Mouse (Mus musculus) intestine, postnatal 0 days (tissue): Measurements from ENCODE around the gene 4931414P19Rik. TPM values are rescaled to one million over a fixed set of nuclear protein-coding genes. Genes with fewer than 3 reads are reported as not detected.

Experiments used
- ATAC-seq: fragments of 200-750 bp; cut with Nextera tagmentation; 2 replicates; pipeline ENCODE4 v1.8.0; 2017; ENCODE audit warnings: mild to moderate bottlenecking, moderate TSS enrichment, moderate library complexity
- H3K27ac ChIP-seq: fragments of 300-500 bp; sonication (generic); 2 replicates; pipeline ENCODE4 v1.5.1; 2014; ENCODE audit warnings: mild to moderate bottlenecking, low read depth, low read length, moderate library complexity
- H3K27me3 ChIP-seq: fragments of 300-500 bp; sonication (generic); replicated peaks from 2 replicates; pipeline ENCODE4 v1.6.1; 2014; ENCODE audit warnings: low read length, mixed read lengths; ENCODE audit not compliant: control insufficient read depth, insufficient read depth
- H3K36me3 ChIP-seq: fragments of 300-500 bp; sonication (generic); 2 replicates; pipeline ENCODE4 v1.6.1; 2014; ENCODE audit warnings: mild to moderate bottlenecking, moderate library complexity; ENCODE audit not compliant: control insufficient read depth, insufficient read depth
- H3K4me1 ChIP-seq: fragments of 300-500 bp; sonication (generic); replicated peaks from 2 replicates; pipeline ENCODE4 v1.6.1; 2014; ENCODE audit warnings: antibody characterized with exemption, low read length, mixed read lengths; ENCODE audit not compliant: control insufficient read depth, insufficient read depth
- H3K4me2 ChIP-seq: fragments of 300-500 bp; sonication (generic); replicated peaks from 2 replicates; pipeline ENCODE4 v1.6.1; 2014; ENCODE audit warnings: low read depth, mild to moderate bottlenecking, moderate library complexity
- H3K4me3 ChIP-seq: fragments of 300-500 bp; sonication (generic); 2 replicates; pipeline ENCODE4 v1.5.1; 2014; ENCODE audit warnings: low read depth, low read length
- H3K9ac ChIP-seq: fragments of 300-500 bp; sonication (generic); 2 replicates; pipeline ENCODE4 v1.6.1; 2014; ENCODE audit warnings: mild to moderate bottlenecking, low read depth, low read length
- H3K9me3 ChIP-seq: fragments of 300-500 bp; sonication (generic); 2 replicates; pipeline ENCODE4 v1.6.1; 2016; ENCODE audit warnings: mixed run types; ENCODE audit not compliant: control insufficient read depth
- CTCF ChIP-seq: sonication (generic); IDR thresholded peaks from 2 replicates; pipeline ENCODE4 v1.5.1; 2016; ENCODE audit warnings: low read depth, mild to moderate bottlenecking, control low read depth, antibody characterized with exemption, moderate library complexity
- WGBS: fragments of 180-500 bp; shearing (Covaris S2); extraction: QIAGEN DNeasy Blood & Tissue Kit; methylation state at CpG from one replicate; pipeline ENCODE4 v1.1.7; 2014; 5-methylcytosine and 5-hydroxymethylcytosine counted together
- polyA plus RNA-seq: library from polyadenylated mRNA; unstranded; fragments of >200 nt; fragmentation: Nextera tagmentation; extraction: Ambion mirVana; gene quantifications from 2 replicates; pipeline ENCODE4 v1.2.1, GENCODE M21; 2015

4931414P19Rik gene
- polyA plus RNA-seq, 1 experiment from 2014 or later = 2.9 TPM

GRCm38 (mm10) chr14:54630583-54631239, 24.9 kb upstream of the 4931414P19Rik start:
- ATAC-seq = no peak
- Histone ChIP-seq H3K27ac (no peak overlapping the region), H3K9ac (no peak overlapping the region), H3K4me2 (no peak overlapping the region), H3K36me3 (peaks cover 18% of the 10 kb centered on the region; the same call in 1 of the 2 replicates), H3K4me1 (no peaks in the 10 kb centered on the region), H3K4me3 (no peak overlapping the region), H3K9me3 (no peaks in the 10 kb centered on the region), H3K27me3 (no peaks in the 10 kb centered on the region)
- WGBS = 82% methylated on average over 11 of the region's 11 CpGs
- no peak for TF ChIP-seq CTCF

- 87% methylated on average over 2 of the region's 2 CpGs for WGBS
Measured at GRCm38 (mm10) chr14:54629797-54630196, 24.0 kb upstream of the 4931414P19Rik start.

GRCm38 (mm10) chr14:54628103-54628502, 22.3 kb upstream of the 4931414P19Rik start:
- no peak overlapping the region for H3K9ac ChIP-seq
- 81% methylated on average over 5 of the region's 5 CpGs for WGBS
- no peak for TF ChIP-seq CTCF
- H3K27me3 ChIP-seq = no peaks in the 10 kb centered on the region
- no peak overlapping the region for H3K4me3 ChIP-seq
- H3K27ac ChIP-seq = no peak overlapping the region
- H3K36me3 ChIP-seq = peaks cover 10% of the 10 kb centered on the region; the same call in 1 of the 2 replicates
- no peak for ATAC-seq
- no peaks in the 10 kb centered on the region for H3K4me1 ChIP-seq
- H3K9me3 ChIP-seq = no peaks in the 10 kb centered on the region
- no peak overlapping the region for H3K4me2 ChIP-seq

More at GRCm38 (mm10) chr14:54629797-54630196, 24.0 kb upstream of the 4931414P19Rik start:
- H3K4me3 ChIP-seq = no peak overlapping the region
- no peak for ATAC-seq
- no peaks in the 10 kb centered on the region for H3K4me1 ChIP-seq
- H3K36me3 ChIP-seq = peaks cover 16% of the 10 kb centered on the region; the same call in 1 of the 2 replicates
- no peak overlapping the region for H3K9ac ChIP-seq
- no peak for TF ChIP-seq CTCF
- no peaks in the 10 kb centered on the region for H3K9me3 ChIP-seq
- H3K4me2 ChIP-seq = no peak overlapping the region
- no peak overlapping the region for H3K27ac ChIP-seq
- no peaks in the 10 kb centered on the region for H3K27me3 ChIP-seq

GRCm38 (mm10) chr14:54624976-54625375, 19.2 kb upstream of the 4931414P19Rik start:
- Histone ChIP-seq H3K27me3 (no peaks in the 10 kb centered on the region), H3K9me3 (no peaks in the 10 kb centered on the region), H3K27ac (no peak overlapping the region), H3K9ac (no peak overlapping the region), H3K36me3 (no peaks in the 10 kb centered on the region), H3K4me1 (no peaks in the 10 kb centered on the region), H3K4me2 (no peak overlapping the region), H3K4me3 (no peak overlapping the region)
- ATAC-seq = no peak
- 72% methylated on average over 10 of the region's 10 CpGs for WGBS
- no peak for TF ChIP-seq CTCF

GRCm38 (mm10) chr14:54623334-54623733, 17.5 kb upstream of the 4931414P19Rik start:
- H3K27ac ChIP-seq = no peak overlapping the region
- no peaks in the 10 kb centered on the region for H3K9me3 ChIP-seq
- ATAC-seq = no peak
- no peak overlapping the region for H3K4me3 ChIP-seq
- no peak for TF ChIP-seq CTCF
- no peaks in the 10 kb centered on the region for H3K4me1 ChIP-seq
- H3K36me3 ChIP-seq = no peaks in the 10 kb centered on the region
- H3K27me3 ChIP-seq = no peaks in the 10 kb centered on the region
- H3K9ac ChIP-seq = no peak overlapping the region
- no peak overlapping the region for H3K4me2 ChIP-seq
- 76% methylated on average over 6 of the region's 6 CpGs for WGBS

- no peaks in the 10 kb centered on the region for H3K27me3 ChIP-seq
- H3K4me3 ChIP-seq = no peak within 1 kb of the TSS
- H3K36me3 ChIP-seq = 0 out of 2 replicates have a peak, but pooled peaks cover 4% of the 10 kb centered on the region
- H3K4me2 ChIP-seq = no peak within 1 kb of the TSS
- 84% methylated on average over 1 of the region's 1 CpGs for WGBS
- no peaks in the 10 kb centered on the region for H3K9me3 ChIP-seq
- ATAC-seq = no peak
- H3K4me1 ChIP-seq = no peaks in the 10 kb centered on the region
- no peak within 1 kb of the TSS for H3K9ac ChIP-seq
- no peak within 1 kb of the TSS for H3K27ac ChIP-seq
- no peak for TF ChIP-seq CTCF
Measured at GRCm38 (mm10) chr14:54621133-54621532, 15.3 kb upstream of the 4931414P19Rik start, which contains the start of gene Psmb11. TSS of gene Psmb11 (plus strand) at chr14:54621433.
